Mouse (Mus musculus) A20 (cell line): ENCODE data around the gene Ttbk2.
A peak's percentile ranks its signal among the peaks of the same experiment; 100 is the strongest.

Experiments used
- DNase-seq: peaks from one replicate; pipeline ENCODE4 v3.0.0-alpha.2; 2011; ENCODE audit warnings: low read depth, low spot score

Ttbk2 gene

DNA sequence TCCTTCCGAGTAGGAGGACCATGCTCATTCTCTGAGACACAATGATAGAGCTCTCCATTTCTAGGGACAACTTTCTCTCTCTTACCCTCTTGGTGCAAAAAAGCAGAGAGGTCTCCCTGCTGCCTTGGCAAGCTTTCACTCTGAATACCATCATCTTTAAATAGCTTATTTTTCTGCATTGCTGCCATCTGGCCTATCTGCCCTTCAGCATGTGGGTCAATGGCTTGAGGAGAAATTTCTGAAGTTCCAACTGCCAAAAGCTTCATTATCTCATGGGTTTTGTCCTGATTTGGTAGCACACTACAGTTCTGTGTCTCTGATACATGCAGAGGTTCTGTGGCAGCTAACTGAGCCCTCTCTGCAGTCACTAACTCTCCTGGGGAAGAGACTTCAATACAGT, 104.9 kb downstream of the Ttbk2 start:
- peak; percentile 25 for DNase-seq

GRCm38 (mm10) chr2:120731877-120732530, 118.4 kb downstream of the Ttbk2 start:
- DNase-seq, result no peak

DNA sequence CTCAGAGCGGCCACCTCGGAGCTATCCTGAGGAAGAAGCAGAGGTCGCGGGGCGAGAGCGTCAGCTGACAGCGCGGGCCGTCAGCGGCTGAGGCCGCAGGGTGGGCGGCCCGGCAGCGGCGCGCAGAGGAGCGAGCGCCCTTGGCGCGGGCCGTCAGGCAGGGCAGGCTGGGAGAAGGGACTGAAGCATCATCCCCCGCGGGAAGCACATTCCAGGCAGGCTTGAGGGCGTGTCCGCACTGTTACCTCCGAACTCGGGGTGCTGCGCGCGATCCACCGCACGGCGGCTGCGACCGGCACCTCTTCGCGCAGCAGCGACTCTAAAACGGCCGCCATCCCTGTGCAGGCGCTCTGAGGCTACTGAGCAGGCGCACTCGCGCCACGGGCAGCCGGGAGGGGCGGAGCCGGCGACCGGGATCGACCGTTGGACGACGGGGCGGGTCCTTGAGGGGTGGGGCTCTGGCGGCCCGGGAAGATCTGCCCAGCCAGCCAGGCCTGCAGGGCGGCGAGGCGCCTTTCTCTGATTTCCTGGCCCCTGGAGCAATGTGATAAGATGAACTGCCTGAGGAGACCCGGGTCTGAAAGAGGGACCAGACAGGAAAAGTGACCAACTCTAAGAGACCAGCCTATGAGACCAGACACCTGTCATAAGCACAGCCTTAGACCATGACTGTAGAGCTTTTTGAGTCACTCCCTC, 119.1 kb downstream of the Ttbk2 start:
- peak; percentile 96 for DNase-seq

DNA sequence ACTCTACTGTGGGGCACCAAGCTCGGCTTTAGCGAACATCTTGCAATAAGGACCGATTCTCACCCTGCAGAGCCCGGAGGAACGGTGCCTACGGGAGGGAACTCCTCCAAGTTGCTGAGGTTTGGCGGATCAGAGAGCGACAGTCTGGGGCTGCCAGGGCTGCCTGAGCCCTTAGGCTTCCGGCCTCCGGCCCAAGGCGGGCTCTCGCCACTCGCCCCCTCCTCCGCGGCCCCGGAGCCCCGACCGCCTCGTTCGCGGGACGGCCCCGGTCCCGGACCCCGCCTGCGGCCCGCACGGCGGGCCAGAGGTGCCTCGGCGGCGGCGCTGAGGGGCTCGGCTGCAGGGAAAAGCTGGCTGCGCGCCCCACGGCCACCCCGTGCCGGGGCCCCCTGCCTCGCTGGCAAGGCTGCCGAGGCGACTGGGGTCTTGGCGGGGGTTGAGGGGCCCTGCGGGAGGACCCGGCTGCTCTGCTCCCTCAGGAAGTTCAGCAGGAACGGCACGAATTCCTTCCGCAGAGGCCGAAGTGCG, 119.7 kb downstream of the Ttbk2 start:
- peak; percentile 54 for DNase-seq

GRCm38 (mm10) chr2:120729775-120730585, 120.4 kb downstream of the Ttbk2 start:
- no peak for DNase-seq

DNA sequence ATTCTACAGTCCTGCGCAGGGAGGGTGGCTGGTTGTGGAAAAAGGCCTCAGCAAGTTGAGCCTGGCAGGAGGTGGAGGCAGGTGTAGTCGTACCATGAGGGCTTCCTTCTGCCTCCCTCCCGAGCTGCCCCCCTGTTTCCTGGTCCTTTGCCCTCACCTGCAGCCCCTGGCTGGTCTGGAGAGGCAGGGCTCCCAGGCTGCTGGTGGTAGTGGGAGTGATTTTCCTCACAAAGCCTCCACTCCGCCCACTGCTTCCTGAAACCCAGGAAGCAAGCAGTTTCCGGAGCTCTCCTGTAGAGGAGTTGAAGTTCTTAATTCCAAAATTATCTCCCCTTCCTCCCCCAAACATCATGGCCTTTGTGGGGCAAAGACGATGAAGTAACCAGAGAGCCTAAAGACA, 126.2 kb downstream of the Ttbk2 start:
- DNase-seq, result no peak

DNA sequence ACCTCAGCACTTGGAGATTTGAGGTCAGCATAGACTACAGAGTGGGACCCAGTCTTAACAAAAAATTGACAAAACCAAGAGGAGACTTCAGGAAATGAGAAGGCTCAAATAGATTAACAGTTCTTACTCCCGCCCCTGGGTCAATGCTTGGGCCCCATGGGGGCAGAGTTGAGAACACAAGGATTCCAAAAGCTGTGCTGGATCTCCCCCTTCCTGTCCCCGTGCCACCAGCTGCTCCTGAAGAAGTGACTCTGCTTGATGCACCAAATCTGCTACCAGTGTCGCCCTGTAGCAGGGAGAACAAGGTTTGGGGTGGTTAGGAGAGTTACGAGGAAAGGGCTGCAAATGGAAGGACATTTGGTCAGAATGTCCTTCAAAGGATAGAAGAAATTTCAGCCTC, 126.8 kb downstream of the Ttbk2 start:
- no peak for DNase-seq

GRCm38 (mm10) chr2:120722491-120722890, 127.9 kb downstream of the Ttbk2 start:
- DNase-seq, result no peak

- no peak for DNase-seq
These were observed 128.5 kb downstream of the Ttbk2 start for GRCm38 (mm10) chr2:120721911-120722310.

DNA sequence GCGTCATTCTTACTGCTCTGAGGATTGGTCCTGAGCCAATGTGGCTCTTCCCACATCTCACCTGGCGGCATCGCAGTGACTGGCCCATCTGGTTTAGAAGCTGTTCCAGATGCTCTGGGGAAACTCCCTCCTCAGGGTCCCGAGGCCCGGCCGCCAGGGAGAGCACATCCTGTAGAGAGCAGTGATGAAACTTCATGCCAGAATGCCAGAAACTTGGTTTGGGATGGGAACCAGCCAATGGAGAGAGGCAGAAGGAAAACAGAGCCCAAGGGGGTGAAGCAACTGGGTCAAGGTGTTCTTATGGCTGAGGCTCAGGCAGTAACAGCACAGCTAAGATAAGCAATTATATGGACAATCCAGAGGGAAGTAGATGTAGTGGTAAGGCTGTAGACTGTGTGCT, 129.6 kb downstream of the Ttbk2 start:
- no peak for DNase-seq

GRCm38 (mm10) chr2:120718496-120718895, 131.9 kb downstream of the Ttbk2 start:
- DNase-seq, result no peak

DNA sequence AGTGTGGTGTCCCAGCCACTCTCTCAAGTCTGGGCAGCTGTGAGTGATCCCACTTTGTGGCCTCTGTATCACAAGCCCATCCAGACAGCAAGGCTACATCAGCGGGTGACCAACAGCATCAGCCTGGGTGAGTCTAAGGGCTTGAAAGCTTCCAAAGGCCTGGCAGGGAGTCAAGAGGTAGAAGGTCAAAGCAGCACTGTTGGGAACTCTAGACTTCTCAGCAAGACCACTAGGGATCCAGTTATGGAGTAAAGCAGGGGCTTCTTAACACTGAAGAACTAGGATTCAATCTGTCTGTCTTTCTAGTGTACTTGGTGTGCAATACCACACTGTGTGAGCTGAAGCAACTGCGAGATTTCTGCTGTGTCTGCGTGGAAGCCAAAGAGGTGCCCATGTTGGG, 137.0 kb downstream of the Ttbk2 start:
- no peak for DNase-seq

GRCm38 (mm10) chr2:120710948-120711347, 139.5 kb downstream of the Ttbk2 start:
- DNase-seq, result no peak

DNA sequence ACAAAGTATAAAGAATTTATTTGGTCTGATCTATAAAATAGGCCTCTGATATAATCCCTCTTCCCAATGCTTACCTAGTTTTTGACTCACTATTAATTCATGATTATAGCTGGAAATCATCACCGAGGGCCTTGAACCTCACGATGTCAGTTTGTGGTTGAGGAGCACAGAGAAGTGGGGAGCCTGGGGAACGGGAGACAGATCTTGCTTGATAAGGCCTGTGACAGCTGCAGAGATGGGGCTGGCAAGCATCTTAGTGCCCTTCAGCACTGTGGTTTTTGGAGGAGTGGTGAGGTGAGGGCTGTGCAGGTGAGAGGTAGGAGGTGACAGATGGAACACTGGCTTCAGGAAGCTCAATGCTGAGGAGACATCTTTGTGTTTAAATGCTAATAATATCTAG, 140.2 kb downstream of the Ttbk2 start:
- DNase-seq, result no peak

GRCm38 (mm10) chr2:120707041-120707440, 143.4 kb downstream of the Ttbk2 start:
- no peak for DNase-seq

GRCm38 (mm10) chr2:120702675-120703074, 147.7 kb downstream of the Ttbk2 start:
- no peak for DNase-seq

- no peak for DNase-seq
These were observed 150.0 kb downstream of the Ttbk2 start for GRCm38 (mm10) chr2:120700379-120700885.

DNA sequence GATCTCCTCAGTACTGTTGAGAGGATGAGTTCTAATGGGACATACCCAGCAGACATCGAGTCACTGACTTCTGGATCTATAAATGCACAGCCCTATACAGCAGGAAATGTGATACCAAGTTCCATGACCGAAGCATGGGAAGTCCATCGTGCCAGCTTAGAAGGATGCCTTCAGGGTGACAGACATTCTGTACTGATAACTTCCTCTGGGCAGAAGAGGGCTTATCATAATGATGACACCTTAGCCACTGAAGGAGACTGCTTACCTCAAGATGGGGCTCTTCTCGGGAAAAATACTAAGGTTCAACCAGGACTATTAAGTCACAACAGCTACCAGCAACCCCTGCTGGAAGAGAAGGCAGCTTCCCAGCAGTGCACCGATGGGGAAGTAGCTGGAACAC, 152.6 kb downstream of the Ttbk2 start:
- DNase-seq, result no peak
